Mouse (Mus musculus) erythroblast, embryonic 14.5 days (primary cell): Measurements from ENCODE around the gene Dynlrb1.

Source experiments
- GATA1 ChIP-seq: IDR thresholded peaks from 2 replicates; pipeline ENCODE4 v1.6.1; 2012; ENCODE audit warnings: low read length, inconsistent platforms, mixed read lengths
- TAL1 ChIP-seq: IDR thresholded peaks from 3 replicates; pipeline ENCODE4 v1.6.1; 2012; ENCODE audit warnings: low read length, inconsistent platforms, mixed read lengths

GRCm38 (mm10) chr2:155285744-155286143 is 49.4 kb downstream of the Dynlrb1 start:
- TF ChIP-seq GATA1 (no peak), TAL1 (no peak)
